In the genomic region with DNA sequence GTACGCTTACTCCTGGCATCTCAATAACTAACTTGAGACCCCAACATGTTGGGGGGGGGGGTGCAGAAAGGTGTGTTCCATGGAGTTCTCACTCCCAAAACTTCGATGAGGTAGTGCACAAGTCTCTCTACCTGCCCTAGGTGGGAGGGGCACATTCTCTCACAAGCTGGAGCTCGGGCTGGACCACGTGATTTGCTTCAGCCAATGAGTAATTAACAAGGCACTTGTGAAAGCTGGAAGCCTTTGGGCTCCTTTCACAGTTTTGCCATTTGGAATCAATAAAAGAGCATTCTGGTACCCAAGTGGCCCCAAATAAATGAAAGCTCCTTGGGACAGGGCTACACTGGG, we compare ENCODE assay signal across 24 mouse cellular contexts. TPM values are rescaled to one million over a fixed set of nuclear protein-coding genes. Genes with fewer than 3 reads are reported as not detected.
DNase-seq lines count a peak whose midpoint lies in the region; ATAC-seq and TF ChIP-seq lines count a peak whose summit lies in the region.
"Had no signal": no experiment of that assay in that cellular context is flagged by ENCODE, and none has a peak within 500 bp of the region (broad histone marks: within the 10 kb centered on the region; RNA-seq: fewer than 3 reads in every experiment).

No protein-coding gene starts in this region.

- H3K4me1 ChIP-seq in CH12.LX (ENCODE audit: control insufficient read depth in 1 of 2, insufficient read depth in 2 of 2) (no peaks in the 10 kb centered on the region), E14TG2a.4 (replicated peaks; ENCODE audit: low read depth, low read length) (peaks cover 57% of the 10 kb centered on the region), MEL (ENCODE audit: control insufficient read depth in 1 of 2, insufficient read depth in 2 of 2, low read length in 2 of 2) (no peaks in the 10 kb centered on the region)
- H3K4me1 ChIP-seq in forebrain, embryonic 13.5 days = peaks cover 7% of the 10 kb centered on the region; the same call in 1 of the 2 replicates

- TF ChIP-seq CTCF in CH12.LX (conservative IDR thresholded peaks at IDR 0.05 in 1 of 2, IDR thresholded peaks at IDR 0.05 in 1 of 2; ENCODE audit: low read depth in 2 of 2, low read length in 2 of 2) (no peak), E14TG2a.4 (conservative IDR thresholded peaks at IDR 0.05; ENCODE audit: low read length) (no peak), MEL (IDR thresholded peaks at IDR 0.05 in 2 of 3, conservative IDR thresholded peaks at IDR 0.05 in 1 of 3; ENCODE audit: control insufficient read depth in 1 of 3, insufficient read depth in 1 of 3, low read depth in 2 of 3, low read length in 3 of 3, poor library complexity in 1 of 3, severe bottlenecking in 1 of 3) (no peak)

- H3K9me3 ChIP-seq in CH12.LX (replicated peaks; ENCODE audit: low read length) (no peaks in the 10 kb centered on the region), E14TG2a.4 (ENCODE audit: low read length) (no peaks in the 10 kb centered on the region), MEL (replicated peaks; ENCODE audit: insufficient read depth, low read length) (no peaks in the 10 kb centered on the region)
- no peaks in the 10 kb centered on the region for H3K9me3 ChIP-seq in forebrain, embryonic 13.5 days (replicated peaks)
- H3K9me3 ChIP-seq: embryonic facial prominence, embryonic 13.5 days; G1E; heart, embryonic 13.5 days; hindbrain, embryonic 12.5 days had no signal

- 62% methylated on average over 4 of the region's 4 CpGs for WGBS in forebrain, embryonic 13.5 days

- dilution Hi-C loops in CH12.LX (cut with MboI; ENCODE audit: extremely low pct_ligation_motif_present, extremely low pct_unique_long_range_greater_than_20kb, low sequenced_read_pairs) = no loop called here

- DNase-seq in CH12.LX (ENCODE audit: extremely low read depth) (no peak), MEL (ENCODE audit: low read depth, low spot score) (no peak)
- peak; percentile 32 for DNase-seq in forelimb bud, embryonic 11.5 days (ENCODE audit: low read depth, low spot score)
- no peak for DNase-seq in frontal cortex, postnatal 14 days (ENCODE audit: low spot score in 2 of 2)
- no peak for DNase-seq in thymus, postnatal 14 days
- DNase-seq: adrenal gland, adult 8-10 months; adrenal gland, postnatal 36 days; cerebellum, adult 11 months; cerebellum, adult 8-10 months; cerebellum, postnatal 36 days; gastrocnemius, adult 2 months; gastrocnemius, postnatal 25 days; heart, postnatal 4 days; kidney, adult 11 months had no signal

- H3K4me3 ChIP-seq in CH12.LX (replicated peaks in 1 of 3; ENCODE audit: low read depth in 2 of 3, low read length in 2 of 3, poor library complexity in 1 of 3) = no peak overlapping the region
- H3K4me3 ChIP-seq in E14TG2a.4 (replicated peaks; ENCODE audit: low read length) = peak overlapping the region; percentile 55
- no peak overlapping the region for H3K4me3 ChIP-seq in MEL (ENCODE audit: control insufficient read depth in 1 of 2, insufficient read depth in 1 of 2, low read depth in 2 of 2, low read length in 2 of 2)
- H3K4me3 ChIP-seq in forebrain, embryonic 13.5 days = no peak overlapping the region
- H3K4me3 ChIP-seq: embryonic facial prominence, embryonic 13.5 days; gastrocnemius, adult 2 months; heart, embryonic 13.5 days; hindbrain, embryonic 12.5 days had no signal

- TF ChIP-seq RAD21 in CH12.LX (IDR thresholded peaks at IDR 0.05; ENCODE audit: low read depth, low read length) = no peak
- no peak for TF ChIP-seq RAD21 in MEL (IDR thresholded peaks at IDR 0.05; ENCODE audit: low read depth, low read length)

- TF ChIP-seq POLR2A in CH12.LX (IDR thresholded peaks at IDR 0.05; ENCODE audit: low read depth, low read length) = no peak
- TF ChIP-seq POLR2A in MEL (IDR thresholded peaks at IDR 0.05; ENCODE audit: control insufficient read depth in 1 of 2, insufficient read depth in 1 of 2, low read depth in 1 of 2, low read length in 2 of 2, poor library complexity in 1 of 2) = no peak

- no peaks in the 10 kb centered on the region for H3K79me2 ChIP-seq in CH12.LX (replicated peaks; ENCODE audit: control insufficient read depth, extremely low read depth, insufficient read depth, poor library complexity, severe bottlenecking)
- H3K79me2 ChIP-seq in MEL (ENCODE audit: control insufficient read depth, insufficient read depth, low read length, poor library complexity) = no peaks in the 10 kb centered on the region

- in situ Hi-C loops in CH12.LX (cut with MboI; ENCODE audit: low pct_ligation_motif_present, low pct_unique_long_range_greater_than_20kb, low sequenced_read_pairs) = no loop called here

- H3K27ac ChIP-seq in CH12.LX (ENCODE audit: insufficient read depth, low read depth) (no peak overlapping the region), MEL (ENCODE audit: control insufficient read depth, low read depth, low read length) (no peak overlapping the region)
- no peak overlapping the region for H3K27ac ChIP-seq in forebrain, embryonic 13.5 days
- H3K27ac ChIP-seq: embryonic facial prominence, embryonic 13.5 days; gastrocnemius, adult 2 months; heart, embryonic 13.5 days; hindbrain, embryonic 12.5 days had no signal

- no peak overlapping the region for H3K4me2 ChIP-seq in CH12.LX (ENCODE audit: insufficient read depth, low read depth, poor library complexity, severe bottlenecking)
- no peak overlapping the region for H3K4me2 ChIP-seq in forebrain, embryonic 13.5 days
- H3K4me2 ChIP-seq: embryonic facial prominence, embryonic 13.5 days; heart, embryonic 13.5 days; hindbrain, embryonic 12.5 days had no signal

- no peaks in the 10 kb centered on the region for H3K36me3 ChIP-seq in CH12.LX (replicated peaks in 1 of 2; ENCODE audit: control insufficient read depth in 1 of 2, insufficient read depth in 1 of 2, low read length in 1 of 2)
- H3K36me3 ChIP-seq in E14TG2a.4 (ENCODE audit: insufficient read depth, low read length) = no peaks in the 10 kb centered on the region
- no peaks in the 10 kb centered on the region for H3K36me3 ChIP-seq in MEL (ENCODE audit: control insufficient read depth in 1 of 2, insufficient read depth in 2 of 2, low read length in 2 of 2)
- H3K36me3 ChIP-seq in forebrain, embryonic 13.5 days (ENCODE audit: poor library complexity, severe bottlenecking) = no peaks in the 10 kb centered on the region
- H3K36me3 ChIP-seq: embryonic facial prominence, embryonic 13.5 days; G1E; heart, embryonic 13.5 days; hindbrain, embryonic 12.5 days had no signal

- H3K27me3 ChIP-seq in CH12.LX (replicated peaks) (peaks cover 49% of the 10 kb centered on the region), E14TG2a.4 (ENCODE audit: insufficient read depth, low read length) (peaks cover 66% of the 10 kb centered on the region), MEL (ENCODE audit: control insufficient read depth in 1 of 2, insufficient read depth in 2 of 2, low read length in 2 of 2) (no peaks in the 10 kb centered on the region)
- peaks cover 15% of the 10 kb centered on the region for H3K27me3 ChIP-seq in forebrain, embryonic 13.5 days

- no peak for ATAC-seq in inflammation-experienced regulatory T-cells, adult 6 months
- ATAC-seq in forebrain, embryonic 13.5 days = no peak
- ATAC-seq: forebrain, embryonic 16.5 days; hindbrain, embryonic 16.5 days had no signal

- TF ChIP-seq EP300 in CH12.LX (IDR thresholded peaks at IDR 0.05; ENCODE audit: low read length) (no peak), MEL (IDR thresholded peaks at IDR 0.05; ENCODE audit: low read depth in 1 of 2, low read length in 2 of 2) (no peak)

- H3K9ac ChIP-seq in CH12.LX (ENCODE audit: insufficient read depth, low read depth) = no peak overlapping the region
- no peak overlapping the region for H3K9ac ChIP-seq in MEL (ENCODE audit: control insufficient read depth, low read depth, low read length, poor library complexity, severe bottlenecking)
- H3K9ac ChIP-seq in forebrain, embryonic 13.5 days = no peak overlapping the region
- H3K9ac ChIP-seq: embryonic facial prominence, embryonic 13.5 days; heart, embryonic 13.5 days; hindbrain, embryonic 12.5 days had no signal

TF ChIP-seq in CH12.LX, 34 proteins besides CTCF, POLR2A, EP300 and RAD21:
- peak; percentile 63 for TF ChIP-seq USF1 (IDR thresholded peaks at IDR 0.05; ENCODE audit: low read depth, low read length)
- TF ChIP-seq ZC3H11A (IDR thresholded peaks at IDR 0.05; ENCODE audit: low read depth, low read length) = no peak
- peak; percentile 45 for TF ChIP-seq USF2 (conservative IDR thresholded peaks at IDR 0.05; ENCODE audit: low read depth, low read length)

TF ChIP-seq in MEL, 35 proteins besides CTCF, POLR2A, EP300 and RAD21:
- TF ChIP-seq USF1 (IDR thresholded peaks at IDR 0.05; ENCODE audit: low read depth, low read length) (0 out of 2 replicates have a peak, but pooled peaks have one; percentile 25), ZMIZ1 (IDR thresholded peaks at IDR 0.05; ENCODE audit: low read depth, low read length) (no peak), MAZ (IDR thresholded peaks at IDR 0.05; ENCODE audit: low read depth, low read length) (no peak), NRF1 (IDR thresholded peaks at IDR 0.05; ENCODE audit: insufficient read depth, low read depth, low read length, poor library complexity, severe bottlenecking) (no peak), MXI1 (IDR thresholded peaks at IDR 0.05; ENCODE audit: low read depth, low read length) (no peak), POLR2AphosphoS5 (IDR thresholded peaks at IDR 0.05; ENCODE audit: borderline replicate concordance, low read depth, low read length) (no peak), TCF12 (IDR thresholded peaks at IDR 0.05; ENCODE audit: low read depth, low read length) (no peak), CHD1 (IDR thresholded peaks at IDR 0.05; ENCODE audit: low read depth, low read length) (no peak), UBTF (IDR thresholded peaks at IDR 0.05; ENCODE audit: borderline replicate concordance, insufficient read depth, low read depth, low read length) (no peak)

RNA-seq across cellular contexts. Expression of gene Emp2, which starts 3.4 kb away (rescaled TPM):
- total RNA-seq in CH12.LX (2012; rRNA removed) = 0.04 TPM in 1 of 2 replicates, not detected in the other
- total RNA-seq in CH12.LX (2014; rRNA removed) = 0.11 TPM in 1 of 2 replicates, not detected in the other
- 0.07 and 0.09 TPM in 2 replicates for polyA plus RNA-seq in CH12.LX (2012; ENCODE audit: insufficient read length, low read depth)
- not detected in 2 replicates for total RNA-seq in MEL (2012; rRNA removed)
- not detected for polyA plus RNA-seq in MEL (2012; ENCODE audit: insufficient read depth in 1 of 2, insufficient read length in 2 of 2, low read depth in 1 of 2, low replicate concordance in 2 of 2, missing spikeins in 1 of 2)
- polyA plus RNA-seq in inflammation-experienced regulatory T-cells, adult 6 months (2017; shearing (Covaris generic)) = under 1 TPM in 1 of 3 experiments, not detected in 2; 0.07 TPM
- 2.2 and 2.3 TPM in 2 replicates for polyA plus RNA-seq in forebrain, embryonic 13.5 days (2015; fragmentation: Nextera tagmentation; extraction: Ambion mirVana)
- total RNA-seq: granulocyte monocyte progenitor cell, adult 5-6 weeks had no signal
- polyA plus RNA-seq: G1E had no signal

Comparison
In these comparisons a context has a peak if more than half of its experiments do, and no peak if none do; other contexts are left out.
1. Of the 35 proteins assayed by ChIP-seq in both MEL and CH12.LX: peak only in MEL: none; only in CH12.LX: USF2; in both: USF1; in neither: 33.